Mouse (Mus musculus): ENCODE results near the gene Bag2.

DNA sequence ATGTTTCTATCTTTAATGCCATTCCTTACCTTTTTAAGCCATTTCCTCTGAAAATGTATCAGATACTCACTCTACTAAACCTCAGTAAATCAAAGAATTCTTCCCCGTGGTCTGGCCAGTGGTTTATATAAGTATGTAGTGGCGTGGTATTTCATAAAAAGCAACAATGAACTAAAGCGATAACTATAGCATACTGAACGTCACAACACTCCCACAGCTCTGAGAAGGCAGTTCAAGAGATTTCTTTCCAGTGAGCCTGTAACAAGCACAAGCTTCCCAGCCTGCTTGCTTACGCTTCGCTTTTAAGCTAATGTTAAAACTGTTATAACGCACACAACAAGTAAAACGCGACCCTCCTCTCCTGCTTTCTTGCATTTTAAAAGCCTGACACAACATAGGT lies 14.5 kb upstream of the Bag2 start:
- TF ChIP-seq CTCF (IDR thresholded peaks at IDR 0.05): no peak
- TF ChIP-seq EP300 (IDR thresholded peaks at IDR 0.05): no peak
